Mouse (Mus musculus): ENCODE results near the gene Zranb2.

- no peak for TF ChIP-seq CHD2 (IDR thresholded peaks at IDR 0.05; ENCODE audit: low read length)
- no peak; the same call in 1 of the 2 replicates for TF ChIP-seq MXI1 (IDR thresholded peaks at IDR 0.05; ENCODE audit: low read depth, low read length)
- no peak for TF ChIP-seq POLR2AphosphoS2 (IDR thresholded peaks at IDR 0.05; ENCODE audit: low read length)
- no peak for TF ChIP-seq CTCF (IDR thresholded peaks at IDR 0.05 in 2 of 3, conservative IDR thresholded peaks at IDR 0.05 in 1 of 3; ENCODE audit: control insufficient read depth in 1 of 3, insufficient read depth in 1 of 3, low read depth in 2 of 3, low read length in 3 of 3, poor library complexity in 1 of 3, severe bottlenecking in 1 of 3)
- TF ChIP-seq POLR2A (IDR thresholded peaks at IDR 0.05; ENCODE audit: control insufficient read depth in 1 of 2, insufficient read depth in 1 of 2, low read depth in 1 of 2, low read length in 2 of 2, poor library complexity in 1 of 2), result no peak
- no peak for TF ChIP-seq ZC3H11A (IDR thresholded peaks at IDR 0.05; ENCODE audit: low read depth, low read length)
- TF ChIP-seq RAD21 (IDR thresholded peaks at IDR 0.05; ENCODE audit: low read depth, low read length), result no peak
- peak; percentile 70 for TF ChIP-seq ETS1 (IDR thresholded peaks at IDR 0.05; ENCODE audit: low read depth, low read length)
- no peak for TF ChIP-seq UBTF (IDR thresholded peaks at IDR 0.05; ENCODE audit: borderline replicate concordance, insufficient read depth, low read depth, low read length)
These were observed 16.0 kb upstream of the Zranb2 start for GRCm38 (mm10) chr3:157517992-157518391.
